Mouse (Mus musculus): Measurements from ENCODE around the gene Dlg2.
A peak's percentile ranks its signal among the peaks of the same experiment; 100 is the strongest.

Dlg2 gene

GRCm38 (mm10) chr7:90476313-90477245, at the start of gene Dlg2:
TSS of gene Dlg2 (plus strand) at chr7:90476672.
- no peak for DNase-seq (ENCODE audit: inconsistent ontology term)

DNA sequence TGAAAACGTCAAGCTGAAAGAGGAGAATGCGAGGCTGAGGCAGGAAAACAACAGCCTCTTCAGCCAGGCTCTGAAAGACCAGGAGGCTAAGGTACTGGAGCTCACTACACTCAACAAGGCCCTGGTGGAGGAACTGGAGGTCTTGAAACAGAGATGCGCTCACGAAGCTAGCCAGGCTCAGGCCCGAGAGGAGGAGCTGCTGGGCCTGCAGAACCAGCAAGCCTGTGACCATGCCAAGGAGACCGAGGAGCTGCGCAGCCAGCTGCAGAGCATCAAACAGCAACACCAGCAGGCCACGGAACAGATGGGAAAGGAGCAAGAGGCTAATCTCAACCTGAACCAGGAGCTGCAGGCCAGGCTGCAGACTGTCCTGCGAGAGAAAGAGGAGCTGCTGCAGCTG, 49.5 kb upstream of the Dlg2 start:
- no peak for DNase-seq (ENCODE audit: inconsistent ontology term)

DNA sequence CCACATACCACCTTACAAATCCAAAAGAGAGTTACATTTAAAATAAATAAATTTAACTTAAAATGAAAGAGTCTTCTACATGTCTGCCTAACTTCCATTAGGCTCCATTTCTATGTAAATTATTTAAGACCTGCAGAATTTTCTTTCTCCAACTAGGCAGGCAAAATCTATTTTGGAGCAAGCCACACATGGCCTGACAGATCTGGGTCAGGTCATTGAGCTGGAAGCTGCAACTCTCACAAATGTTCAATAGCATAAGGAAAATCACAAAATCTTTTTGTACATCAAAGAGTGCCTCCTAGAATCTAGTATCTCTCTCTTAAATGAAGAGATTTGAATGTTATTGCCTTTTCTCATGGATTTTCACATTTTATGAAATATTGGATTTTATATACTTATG, 44.3 kb upstream of the Dlg2 start:
- no peak for DNase-seq (ENCODE audit: inconsistent ontology term)

DNA sequence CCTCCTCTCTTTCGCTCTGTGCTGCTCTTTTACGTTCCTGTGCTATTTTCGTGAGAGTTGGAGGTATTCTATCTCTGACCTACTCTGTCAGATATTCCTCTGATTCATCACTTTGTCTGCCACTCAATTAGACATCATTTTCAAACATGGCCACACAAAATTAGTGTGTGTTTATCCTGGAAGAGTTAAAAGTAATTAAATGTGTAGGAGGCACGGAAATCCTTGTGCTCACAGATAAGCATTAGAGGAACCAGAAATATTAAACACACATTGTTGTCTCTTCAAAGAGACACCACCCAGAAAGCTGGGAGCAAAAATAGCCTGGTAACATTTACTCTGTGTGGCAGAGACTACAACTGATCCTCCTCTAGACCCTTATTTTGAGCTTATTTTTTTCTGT, 36.4 kb upstream of the Dlg2 start:
- DNase-seq (ENCODE audit: inconsistent ontology term), result no peak

DNA sequence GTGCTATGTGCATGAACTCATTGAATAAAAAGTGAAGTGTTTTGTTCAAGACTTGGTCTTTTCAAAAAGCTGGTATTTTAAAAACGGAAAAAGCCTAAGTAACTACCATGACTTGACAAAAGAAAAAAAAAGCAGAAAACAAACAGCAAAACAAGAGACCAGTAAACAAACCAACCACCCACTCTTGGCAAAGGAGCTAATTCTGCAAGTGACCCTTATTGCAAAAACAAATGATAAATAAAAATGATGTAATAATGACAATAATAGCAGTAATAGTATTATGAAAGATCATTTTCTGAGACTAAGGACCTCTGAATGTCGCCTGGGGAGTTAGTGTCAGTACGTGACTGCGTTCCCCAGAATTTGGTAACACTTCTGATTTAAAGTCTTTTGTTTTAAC, 34.4 kb upstream of the Dlg2 start:
- DNase-seq (ENCODE audit: inconsistent ontology term), result peak; percentile 53

GRCm38 (mm10) chr7:90442518-90443080, 33.9 kb upstream of the Dlg2 start, which contains the start of gene Crebzf:
TSS of gene Crebzf (plus strand) at chr7:90442729.
- peak; percentile 98 for DNase-seq (ENCODE audit: inconsistent ontology term)

- peak; percentile 70 for DNase-seq (ENCODE audit: inconsistent ontology term)
These were observed 33.1 kb upstream of the Dlg2 start for GRCm38 (mm10) chr7:90443101-90444091.

DNA sequence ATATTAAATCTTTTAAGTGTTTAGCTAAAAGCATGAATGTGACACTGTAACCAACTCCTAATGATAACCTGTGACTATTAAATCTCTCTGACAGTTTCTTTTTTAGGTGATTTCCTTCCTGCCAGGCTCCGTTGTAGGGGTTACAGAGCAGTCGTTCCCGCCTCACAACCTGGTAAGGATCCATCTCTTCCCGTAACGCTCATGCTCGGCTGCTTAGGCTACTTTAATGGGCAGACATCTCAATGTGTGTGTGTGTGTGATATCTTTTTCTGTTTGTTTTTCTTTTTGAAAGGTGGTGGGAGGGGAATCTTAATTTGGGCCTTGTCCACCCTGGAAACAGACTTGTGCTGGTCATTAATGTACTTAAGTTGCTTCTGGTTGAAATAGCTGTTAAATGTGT, 32.3 kb upstream of the Dlg2 start:
- peak; percentile 47 for DNase-seq (ENCODE audit: inconsistent ontology term)

- DNase-seq (ENCODE audit: inconsistent ontology term), result peak; percentile 32
These were observed 20.2 kb upstream of the Dlg2 start for GRCm38 (mm10) chr7:90456149-90456844.

DNA sequence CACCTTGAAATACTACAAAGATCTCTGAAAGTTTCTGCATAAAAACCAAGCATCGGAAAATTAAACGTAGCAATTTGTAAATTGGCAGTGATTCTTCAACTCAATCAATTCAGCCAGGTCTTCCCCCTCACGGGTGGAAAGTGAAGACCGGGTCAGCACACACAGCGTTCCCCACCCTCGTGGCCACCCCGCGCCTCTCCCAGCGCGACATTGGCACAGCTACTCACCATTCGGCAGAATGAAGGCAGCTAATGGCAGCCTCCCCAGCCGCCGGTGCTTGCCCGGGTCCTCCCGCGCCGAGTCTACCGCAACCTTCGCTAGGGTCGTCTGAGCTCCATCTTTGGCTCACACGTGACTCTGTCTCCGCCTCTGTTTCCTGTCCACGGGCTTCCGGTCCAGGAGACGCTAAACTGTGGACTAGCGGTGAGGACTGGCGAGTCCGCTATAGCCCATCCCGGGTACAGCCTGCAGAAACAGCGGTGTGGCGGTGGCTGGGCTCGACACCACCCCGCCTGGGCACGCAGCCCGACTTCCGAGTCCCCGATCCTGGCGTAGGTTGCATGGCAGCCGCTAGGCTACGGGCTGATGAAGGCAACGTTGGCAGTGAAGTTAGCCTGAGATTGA, 19.5 kb upstream of the Dlg2 start, which contains the start of gene Tmem126a:
Gene Tmem126a (minus strand): TSS at position 385 of the 624 bp plus-strand sequence.
- peak; percentile 92 for DNase-seq (ENCODE audit: inconsistent ontology term)

- no peak for DNase-seq (ENCODE audit: inconsistent ontology term)
These were observed 19.0 kb upstream of the Dlg2 start for GRCm38 (mm10) chr7:90457517-90457916.

DNA sequence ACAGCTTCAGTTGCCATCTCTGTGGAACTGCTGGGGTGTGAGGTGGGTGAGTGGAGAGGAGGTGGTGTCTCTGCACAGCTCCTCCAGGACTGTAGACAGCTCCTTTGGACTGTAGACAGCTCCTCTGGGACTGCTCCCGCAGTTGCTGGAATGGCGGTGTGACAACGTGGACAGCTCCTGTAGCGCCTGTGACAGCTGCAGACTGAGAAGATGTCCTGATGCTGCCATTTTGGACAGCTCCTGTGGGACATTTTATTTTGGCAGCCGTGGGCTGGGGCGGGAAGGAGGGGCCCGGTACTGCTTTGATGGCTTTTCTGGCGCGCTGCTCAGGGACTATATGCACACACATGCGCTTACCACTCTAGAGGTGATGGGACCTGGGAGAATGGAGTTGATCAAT, 16.1 kb upstream of the Dlg2 start:
- no peak for DNase-seq (ENCODE audit: inconsistent ontology term)

DNA sequence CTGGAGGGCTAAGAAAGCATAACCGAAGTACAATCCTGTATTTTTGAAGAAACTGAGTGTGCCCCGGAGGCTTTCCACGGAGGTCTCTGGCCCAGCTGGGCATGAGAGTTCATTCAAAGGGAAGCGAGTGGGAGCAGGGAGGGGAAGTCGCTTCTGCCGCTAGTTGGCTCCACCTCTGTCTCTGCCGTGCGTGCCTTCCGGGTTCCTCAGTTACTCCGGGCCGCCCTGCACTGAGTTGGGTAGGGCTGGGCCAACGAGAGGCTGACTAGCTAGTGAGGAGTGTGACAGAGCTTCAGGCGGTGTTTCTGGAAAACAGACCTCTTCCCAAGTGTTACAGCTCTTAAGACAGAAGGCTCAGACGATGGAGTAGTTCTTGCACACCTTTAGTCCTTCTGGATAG, 15.5 kb upstream of the Dlg2 start:
- DNase-seq (ENCODE audit: inconsistent ontology term), result no peak

DNA sequence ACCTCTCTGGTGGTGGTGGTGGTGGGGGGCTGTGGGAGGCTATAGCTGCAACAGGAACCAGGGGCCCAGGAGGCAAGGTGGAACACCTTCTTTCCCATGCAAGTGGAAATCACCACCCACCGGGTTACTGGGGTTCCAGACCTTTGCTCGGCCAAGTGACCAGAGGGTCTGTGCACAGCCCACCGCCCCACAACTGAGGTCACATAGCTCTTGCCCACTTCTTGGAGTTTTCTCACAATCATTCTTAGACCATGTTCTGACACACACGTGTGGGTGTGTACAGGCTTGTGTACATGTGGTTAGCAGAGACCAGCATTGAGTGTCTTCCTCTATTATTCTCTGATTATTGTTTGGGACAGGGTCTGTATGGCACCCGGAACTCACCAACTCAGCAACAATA, 15.0 kb upstream of the Dlg2 start:
- DNase-seq (ENCODE audit: inconsistent ontology term), result no peak

DNA sequence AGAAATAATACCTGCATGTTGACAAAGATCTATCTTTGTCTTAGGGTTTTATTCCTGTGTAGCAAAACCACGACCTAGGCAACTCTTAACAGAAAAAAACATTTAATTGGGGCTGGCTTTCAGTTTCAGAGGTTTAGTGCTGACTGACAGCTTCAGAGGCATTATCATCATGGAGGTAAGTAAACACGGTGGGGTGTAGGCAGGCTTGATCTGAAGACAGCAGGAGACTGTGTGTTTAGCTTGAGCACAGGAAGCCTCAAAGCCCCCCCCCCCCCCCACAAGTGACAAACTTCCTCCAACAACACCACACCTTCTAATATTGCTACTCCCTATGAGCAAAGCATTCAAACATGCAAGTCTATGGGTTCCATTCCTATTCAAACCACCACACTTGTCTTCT, 3.0 kb upstream of the Dlg2 start:
- DNase-seq (ENCODE audit: inconsistent ontology term), result no peak

DNA sequence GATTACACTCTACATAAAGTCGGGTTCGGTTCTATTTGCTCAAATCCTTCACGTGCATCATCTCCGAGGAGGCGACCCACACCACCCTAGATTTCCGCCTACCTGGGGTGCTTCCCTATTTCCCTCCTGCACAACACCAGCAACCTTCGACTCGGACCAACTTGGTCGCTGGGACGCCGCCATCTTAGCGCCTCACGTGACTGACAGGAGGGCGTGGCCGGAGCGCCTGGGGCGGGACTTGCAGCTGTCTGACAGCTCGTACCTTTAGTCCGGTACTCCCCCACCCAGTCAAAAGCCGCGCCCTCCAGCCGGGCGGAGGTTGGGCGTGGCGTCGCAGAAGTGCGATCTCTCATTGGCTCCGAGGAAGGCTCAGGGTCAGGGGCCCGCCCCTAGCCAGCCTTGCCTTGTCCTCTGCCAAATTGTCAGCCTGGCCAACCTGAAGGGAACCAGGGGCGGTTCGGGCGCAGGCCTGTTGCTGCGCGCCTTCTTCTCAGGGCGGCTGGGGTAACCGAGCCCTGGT, 619 bp upstream of the Dlg2 start, which contains the start of gene Tmem126b:
Gene Tmem126b (minus strand): TSS at position 209 of the 520 bp plus-strand sequence.
- peak; percentile 100 for DNase-seq (ENCODE audit: inconsistent ontology term)

DNA sequence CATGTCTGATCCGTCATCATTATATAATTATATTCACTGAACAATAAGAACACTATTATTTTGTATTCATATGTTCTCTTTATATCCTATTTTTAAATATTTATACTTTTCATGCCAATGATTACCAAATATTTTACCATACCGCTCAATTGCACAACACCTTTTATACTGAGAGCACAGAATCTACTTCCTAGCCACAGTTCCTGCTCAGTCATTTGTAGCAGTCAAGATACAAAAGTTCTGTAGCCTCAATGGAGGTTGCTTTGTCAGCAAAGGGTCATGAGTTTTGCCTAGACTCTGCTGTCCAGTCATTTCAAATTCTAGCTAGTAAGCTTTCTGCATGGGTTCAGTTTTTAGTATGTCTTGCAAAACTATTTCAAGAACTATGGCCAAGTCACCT, 6.1 kb downstream of the Dlg2 start:
- no peak for DNase-seq (ENCODE audit: inconsistent ontology term)

- DNase-seq (ENCODE audit: inconsistent ontology term), result no peak
These were observed 31.7 kb downstream of the Dlg2 start for GRCm38 (mm10) chr7:90508124-90508523.

DNA sequence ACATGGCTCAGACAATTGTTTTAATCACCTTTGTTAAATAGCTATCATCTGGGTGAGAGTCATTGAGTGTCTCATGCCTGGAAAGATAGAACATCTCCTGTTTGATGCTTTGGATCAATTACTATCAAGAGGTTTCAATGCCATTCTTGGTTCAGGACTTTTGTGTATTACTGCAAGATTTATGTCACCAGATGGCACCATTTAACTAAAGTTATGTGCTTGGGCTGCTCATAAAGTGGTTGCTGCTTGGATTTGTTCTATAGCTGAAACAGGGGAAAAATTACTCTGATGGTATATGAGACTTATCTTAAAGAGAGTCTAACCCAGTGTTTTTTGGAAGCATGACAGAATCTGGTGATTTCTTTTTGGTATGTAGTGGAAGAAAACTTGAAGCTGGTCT, 35.8 kb downstream of the Dlg2 start:
- DNase-seq (ENCODE audit: inconsistent ontology term), result peak; percentile 25

All from Muller cell, postnatal 12 days (primary cell).